Mouse (Mus musculus): ENCODE data around the gene Frmd5.

Gene Frmd5

DNA sequence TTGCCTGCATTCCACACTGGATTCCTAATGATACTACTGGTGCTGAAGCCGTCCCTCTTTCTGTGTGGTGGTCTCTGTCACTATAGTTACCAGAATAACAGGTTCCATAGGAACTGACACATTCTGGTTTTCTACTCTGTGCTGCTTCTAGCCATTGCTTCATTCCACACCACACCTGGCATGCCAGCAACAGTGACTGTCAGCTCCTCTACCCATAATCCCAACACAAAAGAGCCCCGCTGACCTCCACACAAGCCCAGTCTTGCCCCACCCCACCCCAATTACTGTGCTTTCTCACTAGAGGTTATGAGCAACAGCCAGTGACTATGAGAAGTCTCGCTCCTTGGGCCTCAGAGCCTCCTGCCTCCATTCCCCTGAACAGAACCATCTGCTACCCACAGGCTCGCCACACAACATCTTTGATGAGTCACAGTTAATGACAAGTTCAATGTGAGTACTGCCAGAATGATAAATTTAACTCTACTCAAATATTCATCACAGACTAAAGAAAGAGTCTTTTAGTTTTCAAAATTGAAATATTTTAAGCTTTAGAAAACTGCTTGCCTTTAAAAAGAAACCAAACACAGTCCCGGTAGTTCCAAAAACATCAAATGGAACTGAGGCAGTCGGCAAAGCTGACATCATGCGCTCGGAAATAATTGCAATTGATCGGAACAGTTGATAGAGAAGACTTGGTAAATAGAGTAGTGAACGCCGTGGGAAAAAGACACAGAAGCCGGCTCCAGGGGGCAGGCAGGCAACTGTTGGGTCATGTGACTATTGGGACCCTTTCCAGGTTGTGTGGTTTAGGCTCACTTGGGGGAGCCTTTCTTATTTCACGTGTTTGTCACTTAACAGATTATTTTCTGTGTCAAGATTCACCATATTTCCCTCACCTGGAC, 185.4 kb downstream of the Frmd5 start:
- in situ Hi-C loops (cut with MboI, MseI), result no loop called here

DNA sequence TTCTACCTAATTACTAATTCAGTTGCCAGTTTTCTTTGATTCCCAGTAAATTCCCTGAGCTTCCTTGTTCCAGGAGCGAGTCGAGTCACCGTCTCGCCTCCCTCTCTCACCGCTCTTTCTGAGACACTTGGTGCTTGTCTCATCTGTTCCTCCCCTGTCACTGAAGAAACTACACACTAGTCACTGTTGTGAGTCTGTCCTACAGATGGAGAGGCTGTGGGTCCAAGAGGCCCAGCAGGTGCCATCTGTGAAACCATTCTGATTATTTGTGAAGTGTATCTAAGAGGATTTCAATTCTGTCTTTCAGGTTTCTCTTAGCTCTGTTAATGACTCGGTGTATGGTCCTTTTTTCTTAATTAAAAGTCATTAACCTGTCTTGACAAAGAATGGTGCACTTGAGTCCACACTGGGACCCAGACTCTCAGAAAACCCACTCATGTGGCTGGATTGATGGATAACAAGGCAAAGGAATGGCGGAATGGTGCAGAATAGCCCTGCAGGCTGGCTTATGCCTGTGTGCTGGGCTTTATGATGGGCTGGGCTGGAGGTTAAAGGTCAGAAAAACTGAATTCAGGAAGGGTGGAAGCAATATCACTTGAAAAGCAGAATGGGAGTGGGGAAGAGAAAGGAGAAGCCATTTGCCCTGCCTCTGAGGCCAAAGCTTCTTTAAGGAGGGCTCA, 186.2 kb downstream of the Frmd5 start:
- in situ Hi-C loops (cut with MboI, MseI), result no loop called here

- in situ Hi-C loops (cut with MboI, MseI), result no loop called here
Measured at GRCm38 (mm10) chr2:121615199-121615559, 191.7 kb downstream of the Frmd5 start.

- in situ Hi-C loops (cut with MboI, MseI), result no loop called here
Measured at GRCm38 (mm10) chr2:121614483-121615198, 192.2 kb downstream of the Frmd5 start.

GRCm38 (mm10) chr2:121612112-121612511, 194.8 kb downstream of the Frmd5 start:
- in situ Hi-C loops (cut with MboI, MseI), result no loop called here

GRCm38 (mm10) chr2:121610008-121610884, 196.6 kb downstream of the Frmd5 start:
- in situ Hi-C loops (cut with MboI, MseI), result no loop called here

DNA sequence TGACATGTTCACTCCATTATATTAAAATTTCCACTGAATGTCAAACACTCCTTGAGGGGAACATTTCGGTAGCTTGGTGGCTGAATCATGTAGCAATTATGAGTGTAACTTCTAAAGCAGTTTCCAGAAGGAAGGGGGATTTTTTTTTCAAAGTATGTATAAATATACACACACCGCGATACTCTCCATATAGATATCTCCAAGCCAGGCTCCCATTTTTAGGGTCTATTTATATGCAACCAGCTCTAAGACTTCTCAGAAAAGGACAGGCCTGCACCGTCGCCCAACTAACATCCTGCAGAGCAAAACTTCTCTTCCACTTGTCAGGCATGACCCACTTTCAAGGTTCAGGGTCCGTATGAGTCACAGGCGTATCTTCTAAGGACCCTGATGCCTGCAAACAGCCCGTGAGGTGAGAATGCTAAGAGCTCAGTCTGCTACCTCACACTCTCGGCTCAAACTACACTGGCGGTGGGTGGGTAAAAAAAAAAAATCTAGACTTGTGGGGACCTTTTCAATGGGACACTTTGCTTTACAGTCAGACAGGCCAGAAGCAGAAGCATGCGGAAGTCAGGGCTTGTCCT, 197.7 kb downstream of the Frmd5 start:
- in situ Hi-C loops (cut with MboI, MseI), result no loop called here

DNA sequence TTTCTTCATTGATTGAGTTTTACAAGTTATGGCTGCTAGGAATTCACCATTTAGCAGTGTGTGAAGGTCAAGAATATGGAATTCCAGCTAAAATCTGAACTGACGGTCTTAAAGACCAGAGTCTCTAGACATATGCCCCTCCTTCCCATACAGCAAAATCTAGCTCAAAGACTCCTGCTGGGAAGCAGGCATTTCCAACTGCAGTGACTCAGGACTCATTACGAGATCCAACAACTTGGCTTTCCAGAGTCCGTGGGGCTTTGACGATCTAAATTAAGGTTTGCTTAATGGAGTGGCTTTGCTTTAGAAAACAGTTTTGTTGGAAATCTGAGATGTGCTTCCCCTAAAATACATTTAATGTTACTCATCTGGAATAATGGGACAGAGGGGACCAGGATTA, 204.5 kb downstream of the Frmd5 start:
- in situ Hi-C loops (cut with MboI, MseI), result no loop called here

GRCm38 (mm10) chr2:121601543-121601942, 205.3 kb downstream of the Frmd5 start:
- in situ Hi-C loops (cut with MboI, MseI), result no loop called here

DNA sequence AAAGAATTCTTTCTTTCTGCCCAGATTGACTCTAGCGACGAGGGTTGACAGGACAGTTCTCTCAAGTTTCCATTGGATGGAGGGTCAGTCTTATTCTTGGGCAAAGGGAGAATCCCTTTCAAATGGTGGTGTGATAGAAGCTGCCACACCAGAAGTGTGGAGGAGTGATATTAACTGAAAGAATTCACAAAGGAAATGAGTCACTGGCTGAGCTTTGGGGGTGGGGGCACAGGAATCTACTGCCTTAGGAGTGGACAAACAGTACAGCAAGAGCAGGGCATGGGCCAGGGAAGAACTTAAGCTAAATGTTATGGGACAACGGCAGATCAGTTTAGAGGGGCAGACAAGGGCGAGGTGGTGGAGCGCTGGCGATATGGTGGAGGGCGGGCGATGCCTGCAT, 206.2 kb downstream of the Frmd5 start:
- in situ Hi-C loops (cut with MboI, MseI), result no loop called here

- in situ Hi-C loops (cut with MboI, MseI), result no loop called here
Measured at GRCm38 (mm10) chr2:121598249-121598648, 208.6 kb downstream of the Frmd5 start.

GRCm38 (mm10) chr2:121596621-121597020, 210.3 kb downstream of the Frmd5 start:
- in situ Hi-C loops (cut with MboI, MseI), result no loop called here

- in situ Hi-C loops (cut with MboI, MseI), result no loop called here
Measured at GRCm38 (mm10) chr2:121594660-121595291, 212.1 kb downstream of the Frmd5 start.

GRCm38 (mm10) chr2:121594131-121594530, 212.8 kb downstream of the Frmd5 start:
- in situ Hi-C loops (cut with MboI, MseI), result no loop called here

DNA sequence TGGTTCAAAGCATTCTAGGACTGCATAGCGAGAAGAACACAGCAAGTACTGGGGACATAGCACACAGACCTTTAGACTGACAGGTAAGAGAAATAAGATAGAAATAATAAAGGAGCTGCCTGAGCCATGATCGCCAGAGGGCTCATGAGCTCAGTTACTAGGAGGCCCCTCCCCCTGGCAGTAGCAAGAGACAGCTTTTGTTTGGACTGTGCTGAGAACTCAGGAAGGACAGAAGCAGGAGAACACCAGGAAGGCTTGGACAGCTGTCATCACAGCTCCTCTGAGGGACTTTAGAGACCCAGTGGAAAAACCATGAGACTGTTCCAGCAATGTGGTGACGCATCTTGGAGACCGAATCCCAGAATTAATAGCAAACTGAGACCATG, 218.6 kb downstream of the Frmd5 start:
- in situ Hi-C loops (cut with MboI, MseI), result no loop called here

DNA sequence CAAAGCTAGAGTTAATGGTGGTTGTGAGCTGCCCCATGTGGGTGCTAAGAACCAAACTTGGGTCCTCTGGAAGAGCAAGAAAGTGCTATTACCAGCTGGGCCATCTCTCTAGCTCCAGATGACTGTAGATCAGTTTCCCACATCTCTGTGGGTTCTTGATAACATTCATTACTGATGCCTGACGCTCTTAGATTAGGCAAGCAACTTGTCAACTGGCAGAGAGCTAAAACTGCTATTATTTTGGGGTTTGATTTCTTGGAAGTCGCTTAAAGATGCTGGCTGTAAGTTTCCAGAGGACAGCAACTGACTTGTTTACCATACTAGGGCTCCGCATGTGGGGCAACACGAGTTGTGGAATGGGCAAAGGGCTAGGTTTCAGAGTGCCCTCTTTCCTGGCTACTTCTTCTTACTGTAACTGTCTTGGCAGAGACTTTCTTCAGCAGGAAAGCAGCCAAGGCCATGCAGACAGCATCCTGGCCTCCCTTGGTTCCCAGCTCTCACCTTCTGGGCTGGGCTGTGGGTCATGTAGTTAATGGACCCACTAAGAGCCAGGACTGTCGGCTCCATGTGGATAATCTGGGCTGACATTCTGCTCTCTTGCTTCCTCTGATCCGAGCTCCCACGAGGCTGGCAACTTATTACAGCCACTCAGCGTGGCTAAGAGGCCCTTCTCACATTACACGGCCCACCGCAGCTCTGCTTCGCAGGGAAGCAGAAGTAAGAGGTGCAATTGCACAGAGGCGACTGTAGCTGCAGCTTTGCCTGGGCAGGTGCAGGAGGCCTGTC, 219.2 kb downstream of the Frmd5 start:
- in situ Hi-C loops (cut with MboI, MseI), result no loop called here

- in situ Hi-C loops (cut with MboI, MseI), result no loop called here
Measured at GRCm38 (mm10) chr2:121584705-121585104, 222.2 kb downstream of the Frmd5 start.

DNA sequence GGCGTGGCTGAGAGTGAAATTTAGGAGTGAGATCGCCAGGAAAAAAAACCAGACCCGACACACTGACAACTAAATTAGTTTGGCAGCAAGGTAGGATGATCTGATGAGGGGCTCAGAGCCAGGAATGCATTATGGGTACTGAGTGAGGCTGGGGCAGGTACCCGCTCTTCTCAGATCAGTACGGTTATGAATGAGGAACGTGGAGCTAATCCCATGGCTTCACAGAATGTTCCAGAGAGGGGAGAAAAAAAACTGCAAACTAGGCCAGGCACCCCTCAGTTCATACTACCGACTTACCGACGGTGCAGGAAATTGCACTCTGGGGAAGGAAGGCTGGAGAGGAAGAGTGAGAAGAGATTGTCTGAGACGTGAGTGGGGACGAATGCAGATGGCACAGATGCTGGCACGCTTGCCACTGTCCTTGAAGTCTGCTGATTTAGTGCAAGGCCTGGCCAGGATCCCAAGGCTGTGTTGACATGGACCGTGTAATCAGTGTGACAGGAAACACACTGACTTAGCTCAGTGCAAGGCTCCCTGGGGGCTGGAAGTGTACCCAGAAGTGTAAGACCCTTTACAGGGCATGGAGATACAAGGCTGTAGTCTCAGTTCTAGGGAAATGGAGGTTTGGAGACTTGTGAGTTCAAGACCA, 223.3 kb downstream of the Frmd5 start:
- in situ Hi-C loops (cut with MboI, MseI), result no loop called here

- in situ Hi-C loops (cut with MboI, MseI), result no loop called here
Measured at GRCm38 (mm10) chr2:121582809-121583376, 224.0 kb downstream of the Frmd5 start.

Data from T-helper 1 cell (primary cell).